Mouse (Mus musculus) testis, adult 2 months (tissue): ENCODE results near the gene Fhod1.

Source experiments
- CTCF ChIP-seq: fragments of 200-500 bp; IDR thresholded peaks from 2 replicates; pipeline ENCODE4 v1.5.1; 2012; ENCODE audit warnings: low read depth, mild to moderate bottlenecking, inconsistent platforms, low read length, moderate library complexity; ENCODE audit not compliant: control insufficient read depth, insufficient read depth, insufficient replicate concordance
- POLR2A ChIP-seq: fragments of 200-500 bp; IDR thresholded peaks from 2 replicates; pipeline ENCODE4 v1.6.1; 2012; ENCODE audit warnings: low read depth, mild to moderate bottlenecking, inconsistent platforms, low read length, moderate library complexity; ENCODE audit not compliant: control insufficient read depth

DNA sequence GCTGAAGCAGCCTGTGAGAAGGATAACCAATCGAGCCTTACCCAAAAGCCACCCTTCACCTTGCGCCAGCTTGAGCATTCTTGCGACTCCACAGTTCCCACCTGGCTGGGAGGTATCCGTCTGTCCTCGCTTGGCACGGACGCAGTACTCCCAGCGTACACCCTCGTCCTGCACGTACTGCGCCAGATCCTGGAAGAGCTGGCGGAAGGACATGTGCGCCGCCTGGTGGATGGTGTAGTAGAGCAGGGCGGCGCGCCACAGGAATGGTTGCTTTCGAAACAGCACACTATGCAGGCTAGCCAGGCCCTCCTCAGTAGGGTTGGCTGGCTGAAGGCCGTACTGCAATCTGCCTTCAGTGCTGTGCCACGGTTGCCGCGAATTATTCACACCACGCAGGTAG lies 64.7 kb downstream of the Fhod1 start:
- TF ChIP-seq POLR2A (no peak), CTCF (peak; percentile 76; the same call in 1 of the 2 replicates)
